Mouse (Mus musculus): Measurements from ENCODE around the gene Tmed4.

GRCm38 (mm10) chr11:6323348-6323747 lies 48.7 kb upstream of the Tmed4 start:
- TF ChIP-seq POLR2A (IDR thresholded peaks at IDR 0.05; ENCODE audit: extremely low read depth, insufficient read depth, low read length) (no peak), CTCF (IDR thresholded peaks at IDR 0.05; ENCODE audit: low read depth, low read length) (no peak)
